ENCODE assay signal across 8 mouse cellular contexts in genomic region chr11:70668335-70668770, GRCm38 (mm10). TPM values are rescaled to one million over a fixed set of nuclear protein-coding genes. Genes with fewer than 3 reads are reported as not detected.
DNase-seq lines count a peak whose midpoint lies in the region; ATAC-seq and TF ChIP-seq lines count a peak whose summit lies in the region.

No protein-coding gene starts in this region.

- peak overlapping the region; percentile 46 for H3K4me3 ChIP-seq in kidney, adult 2 months (ENCODE audit: insufficient read depth, low read depth, low read length)
- peak overlapping the region; percentile 94 for H3K4me3 ChIP-seq in E14TG2a.4 (replicated peaks; ENCODE audit: low read length)
- peak overlapping the region; percentile 69 for H3K4me3 ChIP-seq in embryonic facial prominence, embryonic 13.5 days
- H3K4me3 ChIP-seq in hindbrain, embryonic 14.5 days (replicated peaks; ENCODE audit: low read length) = peak overlapping the region; percentile 71

- H3K27me3 ChIP-seq in kidney, adult 2 months (replicated peaks; ENCODE audit: control insufficient read depth, insufficient read depth, low read length) = no peaks in the 10 kb centered on the region
- no peaks in the 10 kb centered on the region for H3K27me3 ChIP-seq in E14TG2a.4 (ENCODE audit: insufficient read depth, low read length)
- H3K27me3 ChIP-seq in embryonic facial prominence, embryonic 13.5 days = no peaks in the 10 kb centered on the region
- no peaks in the 10 kb centered on the region for H3K27me3 ChIP-seq in hindbrain, embryonic 14.5 days (ENCODE audit: control insufficient read depth, insufficient read depth, low read length)

- no peak for DNase-seq in kidney, adult 2 months
- no peak for DNase-seq in kidney, adult 18-20 months
- DNase-seq in hindbrain, embryonic 14.5 days (ENCODE audit: low spot score) = no peak
- DNase-seq in lung, postnatal 14 days = peak; percentile 73
- no peak for DNase-seq in embryo, embryonic 10.5 days (ENCODE audit: low spot score)
- no peak for DNase-seq in Muller cell, postnatal 12 days (ENCODE audit: inconsistent ontology term)

- H3K4me1 ChIP-seq in kidney, adult 2 months (ENCODE audit: control insufficient read depth, insufficient read depth, low read length) = peaks cover 8% of the 10 kb centered on the region; the same call in 1 of the 2 replicates
- peaks cover 57% of the 10 kb centered on the region for H3K4me1 ChIP-seq in E14TG2a.4 (replicated peaks; ENCODE audit: low read depth, low read length)
- peaks cover 31% of the 10 kb centered on the region for H3K4me1 ChIP-seq in embryonic facial prominence, embryonic 13.5 days
- H3K4me1 ChIP-seq in hindbrain, embryonic 14.5 days (replicated peaks; ENCODE audit: control insufficient read depth, insufficient read depth, low read length) = peaks cover 22% of the 10 kb centered on the region

- H3K4me2 ChIP-seq in embryonic facial prominence, embryonic 13.5 days = peak overlapping the region; percentile 82
- H3K4me2 ChIP-seq in hindbrain, embryonic 14.5 days (replicated peaks) = peak overlapping the region; percentile 81

- H3K36me3 ChIP-seq in kidney, adult 2 months (ENCODE audit: control insufficient read depth, insufficient read depth, low read length) = peaks cover 7% of the 10 kb centered on the region; the same call in 1 of the 2 replicates
- peaks cover 63% of the 10 kb centered on the region for H3K36me3 ChIP-seq in E14TG2a.4 (ENCODE audit: insufficient read depth, low read length)
- H3K36me3 ChIP-seq in embryonic facial prominence, embryonic 13.5 days = peaks cover 47% of the 10 kb centered on the region
- peaks cover 45% of the 10 kb centered on the region for H3K36me3 ChIP-seq in hindbrain, embryonic 14.5 days (replicated peaks; ENCODE audit: control insufficient read depth, insufficient read depth)

- WGBS in kidney, adult 2 months = under 1% methylated on average over 15 of the region's 15 CpGs
- under 1% methylated on average over 15 of the region's 15 CpGs for WGBS in embryonic facial prominence, embryonic 13.5 days
- 1% methylated on average over 15 of the region's 15 CpGs for WGBS in hindbrain, embryonic 14.5 days

- no peak for TF ChIP-seq CTCF in kidney, adult 2 months (conservative IDR thresholded peaks at IDR 0.05; ENCODE audit: insufficient read depth, insufficient read length, low read depth, low read length)
- TF ChIP-seq CTCF in E14TG2a.4 (conservative IDR thresholded peaks at IDR 0.05; ENCODE audit: low read length) = no peak

- H3K27ac ChIP-seq in kidney, adult 2 months (ENCODE audit: insufficient read depth, low read depth, low read length) = peak overlapping the region; percentile 28; the same call in 1 of the 2 replicates
- H3K27ac ChIP-seq in embryonic facial prominence, embryonic 13.5 days = peak overlapping the region; percentile 98
- H3K27ac ChIP-seq in hindbrain, embryonic 14.5 days = peak overlapping the region; percentile 98

- peak overlapping the region; percentile 63 for H3K9ac ChIP-seq in embryonic facial prominence, embryonic 13.5 days
- H3K9ac ChIP-seq in hindbrain, embryonic 14.5 days = peak overlapping the region; percentile 64

- H3K9me3 ChIP-seq in E14TG2a.4 (ENCODE audit: low read length) = peaks cover 5% of the 10 kb centered on the region; the same call in 1 of the 2 replicates
- H3K9me3 ChIP-seq in embryonic facial prominence, embryonic 13.5 days = no peaks in the 10 kb centered on the region
- no peaks in the 10 kb centered on the region for H3K9me3 ChIP-seq in hindbrain, embryonic 14.5 days (ENCODE audit: control insufficient read depth, low read length)

- no peak for TF ChIP-seq POLR2A in kidney, adult 2 months (IDR thresholded peaks at IDR 0.05; ENCODE audit: low read depth, low read length)

- ATAC-seq in embryonic facial prominence, embryonic 13.5 days (ENCODE audit: insufficient number of reproducible peaks, insufficient read depth, low FRiP score, low TSS enrichment, low read depth) = peak; percentile 40; the same call in 1 of the 2 replicates
- ATAC-seq in hindbrain, embryonic 14.5 days (ENCODE audit: low FRiP score) = peak; percentile 42; the same call in 1 of the 2 replicates

RNA-seq across cellular contexts. Expression of gene Spag7, which starts 0.9 kb away (rescaled TPM):
- polyA plus RNA-seq in kidney, adult 2 months (2012; rRNA removed) = 44.6 and 59.8 TPM in 2 replicates
- 159 and 163 TPM in 2 replicates for polyA plus RNA-seq in embryonic facial prominence, embryonic 13.5 days (2015; fragmentation: Nextera tagmentation; extraction: Ambion mirVana)
- 94.8 and 115 TPM in 2 replicates for polyA plus RNA-seq in hindbrain, embryonic 14.5 days (2014; fragmentation: Nextera tagmentation; extraction: Ambion mirVana)

RNA-seq across cellular contexts. Expression of gene Eno3, which starts 11.4 kb away (rescaled TPM):
- polyA plus RNA-seq in kidney, adult 2 months (2012; rRNA removed) = 9.2 and 30.9 TPM in 2 replicates
- polyA plus RNA-seq in embryonic facial prominence, embryonic 13.5 days (2015; fragmentation: Nextera tagmentation; extraction: Ambion mirVana) = 18.3 and 19.7 TPM in 2 replicates
- polyA plus RNA-seq in hindbrain, embryonic 14.5 days (2014; fragmentation: Nextera tagmentation; extraction: Ambion mirVana) = 6.4 and 7.8 TPM in 2 replicates

RNA-seq across cellular contexts. Expression of gene Pfn1, which starts 13.9 kb away (rescaled TPM):
- 686 and 750 TPM in 2 replicates for polyA plus RNA-seq in kidney, adult 2 months (2012; rRNA removed)
- polyA plus RNA-seq in embryonic facial prominence, embryonic 13.5 days (2015; fragmentation: Nextera tagmentation; extraction: Ambion mirVana) = 1,478 and 1,672 TPM in 2 replicates
- 662 and 703 TPM in 2 replicates for polyA plus RNA-seq in hindbrain, embryonic 14.5 days (2014; fragmentation: Nextera tagmentation; extraction: Ambion mirVana)

RNA-seq across cellular contexts. Expression of gene Camta2, which starts 19.6 kb away (rescaled TPM):
- polyA plus RNA-seq in kidney, adult 2 months (2012; rRNA removed) = 23.6 and 28.7 TPM in 2 replicates
- 13.4 TPM in 2 replicates for polyA plus RNA-seq in embryonic facial prominence, embryonic 13.5 days (2015; fragmentation: Nextera tagmentation; extraction: Ambion mirVana)
- polyA plus RNA-seq in hindbrain, embryonic 14.5 days (2014; fragmentation: Nextera tagmentation; extraction: Ambion mirVana) = 24.2 and 26.1 TPM in 2 replicates

RNA-seq across cellular contexts. Expression of gene Slc25a11, which starts 21.1 kb away (rescaled TPM):
- polyA plus RNA-seq in kidney, adult 2 months (2012; rRNA removed) = 281 and 284 TPM in 2 replicates
- 167 and 170 TPM in 2 replicates for polyA plus RNA-seq in embryonic facial prominence, embryonic 13.5 days (2015; fragmentation: Nextera tagmentation; extraction: Ambion mirVana)
- 158 TPM in 2 replicates for polyA plus RNA-seq in hindbrain, embryonic 14.5 days (2014; fragmentation: Nextera tagmentation; extraction: Ambion mirVana)

Comparison
In these comparisons a context has a peak if more than half of its experiments do, and no peak if none do; other contexts are left out.
1. H3K27ac ChIP-seq: peak in every context shown above with its lines; median percentile 98 in embryonic facial prominence, embryonic 13.5 days; 98 in hindbrain, embryonic 14.5 days; 28 in kidney, adult 2 months.